Mouse (Mus musculus) bone marrow macrophage, adult 2 months (primary cell): ENCODE results near the gene Ttc28. TPM values are rescaled to one million over a fixed set of nuclear protein-coding genes. Genes with fewer than 3 reads are reported as not detected.

Experiments used
- H3K27ac ChIP-seq: 2 replicates; pipeline ENCODE4 v1.5.1; 2012; ENCODE audit warnings: low read depth, low read length; ENCODE audit not compliant: insufficient read depth
- H3K4me1 ChIP-seq: 2 replicates; pipeline ENCODE4 v1.6.1; 2012; ENCODE audit warnings: low read length; ENCODE audit not compliant: control insufficient read depth, insufficient read depth
- H3K4me3 ChIP-seq: 2 replicates; pipeline ENCODE4 v1.5.1; 2012; ENCODE audit warnings: mild to moderate bottlenecking, low read length, moderate library complexity; ENCODE audit not compliant: insufficient read depth
- CTCF ChIP-seq: IDR thresholded peaks from 2 replicates; pipeline ENCODE4 v1.5.1; 2012; ENCODE audit warnings: low read depth, mild to moderate bottlenecking, low read length, moderate library complexity
- POLR2A ChIP-seq: IDR thresholded peaks from 2 replicates; pipeline ENCODE4 v1.6.1; 2012; ENCODE audit warnings: mild to moderate bottlenecking, low read depth, low read length, borderline replicate concordance
- polyA plus RNA-seq: library from polyadenylated mRNA; stranded (reverse); fragments of >200 nt; gene quantifications from 2 replicates; pipeline ENCODE4 v1.2.4, GENCODE M21; 2012; ENCODE audit not compliant: missing spikeins, insufficient read depth, insufficient read length

Ttc28 gene
- polyA plus RNA-seq, 1 experiment, result 1.7 TPM

GRCm38 (mm10) chr5:111208660-111208969 is 329.0 kb downstream of the Ttc28 start:
- Histone ChIP-seq H3K4me3 (no peak overlapping the region), H3K4me1 (no peaks in the 10 kb centered on the region), H3K27ac (no peak overlapping the region)
- TF ChIP-seq POLR2A (no peak), CTCF (peak; percentile 67)

- TF ChIP-seq CTCF (no peak), POLR2A (no peak)
- no peak overlapping the region for H3K27ac ChIP-seq
These were observed 334.4 kb downstream of the Ttc28 start for GRCm38 (mm10) chr5:111213935-111214450.

GRCm38 (mm10) chr5:111214890-111215289 is 335.3 kb downstream of the Ttc28 start:
- H3K4me3 ChIP-seq, result no peak overlapping the region
- H3K27ac ChIP-seq, result no peak overlapping the region
- no peaks in the 10 kb centered on the region for H3K4me1 ChIP-seq
- no peak for TF ChIP-seq POLR2A
- no peak for TF ChIP-seq CTCF

More at GRCm38 (mm10) chr5:111213935-111214450, 334.4 kb downstream of the Ttc28 start:
- Histone ChIP-seq H3K4me1 (no peaks in the 10 kb centered on the region), H3K4me3 (no peak overlapping the region)

GRCm38 (mm10) chr5:111215722-111216121 is 336.1 kb downstream of the Ttc28 start:
- Histone ChIP-seq H3K4me1 (no peaks in the 10 kb centered on the region), H3K27ac (no peak overlapping the region), H3K4me3 (no peak overlapping the region)
- TF ChIP-seq POLR2A, result no peak
- TF ChIP-seq CTCF, result no peak

- H3K4me1 ChIP-seq, result no peaks in the 10 kb centered on the region
- TF ChIP-seq CTCF (no peak), POLR2A (no peak)
These were observed 336.6 kb downstream of the Ttc28 start for GRCm38 (mm10) chr5:111216166-111216565.

GRCm38 (mm10) chr5:111217447-111218110 is 338.0 kb downstream of the Ttc28 start:
- H3K4me1 ChIP-seq, result no peaks in the 10 kb centered on the region
- TF ChIP-seq POLR2A (no peak), CTCF (no peak)
- H3K4me3 ChIP-seq, result no peak overlapping the region
- H3K27ac ChIP-seq, result no peak overlapping the region

More at GRCm38 (mm10) chr5:111216166-111216565, 336.6 kb downstream of the Ttc28 start:
- Histone ChIP-seq H3K27ac (no peak overlapping the region), H3K4me3 (no peak overlapping the region)

GRCm38 (mm10) chr5:111218111-111218891 is 338.7 kb downstream of the Ttc28 start:
- H3K4me1 ChIP-seq, result no peaks in the 10 kb centered on the region
- TF ChIP-seq POLR2A (no peak), CTCF (no peak)
- H3K4me3 ChIP-seq, result no peak overlapping the region
- H3K27ac ChIP-seq, result no peak overlapping the region

- H3K27ac ChIP-seq, result no peak overlapping the region
- TF ChIP-seq POLR2A (no peak), CTCF (no peak)
- H3K4me3 ChIP-seq, result no peak overlapping the region
- no peaks in the 10 kb centered on the region for H3K4me1 ChIP-seq
These were observed 339.4 kb downstream of the Ttc28 start for GRCm38 (mm10) chr5:111218998-111219397.

GRCm38 (mm10) chr5:111220679-111221380 is 341.2 kb downstream of the Ttc28 start:
- Histone ChIP-seq H3K4me3 (no peak overlapping the region), H3K27ac (no peak overlapping the region), H3K4me1 (no peaks in the 10 kb centered on the region)
- TF ChIP-seq POLR2A (no peak), CTCF (no peak)

GRCm38 (mm10) chr5:111222820-111223219 is 343.2 kb downstream of the Ttc28 start:
- Histone ChIP-seq H3K4me1 (peaks cover 6% of the 10 kb centered on the region), H3K4me3 (no peak overlapping the region), H3K27ac (no peak overlapping the region)
- TF ChIP-seq CTCF, result no peak
- TF ChIP-seq POLR2A, result no peak
